Mouse (Mus musculus) midbrain, postnatal 0 days (tissue): ENCODE measurements around the gene Cox7a2. TPM values are rescaled to one million over a fixed set of nuclear protein-coding genes. Genes with fewer than 3 reads are reported as not detected.

Source experiments
- ATAC-seq: fragments of 200-750 bp; cut with Nextera tagmentation; 2 replicates; pipeline ENCODE4 v1.8.0; 2017; ENCODE audit warnings: moderate number of reproducible peaks, mild to moderate bottlenecking, moderate TSS enrichment, moderate library complexity; ENCODE audit not compliant: low FRiP score
- DNase-seq: peaks from one replicate; pipeline ENCODE4 v3.0.0-alpha.2; 2015; ENCODE audit warnings: low spot score
- H3K27ac ChIP-seq: fragments of 300-500 bp; sonication (generic); 2 replicates; pipeline ENCODE4 v1.5.1; 2014; ENCODE audit warnings: low read depth, mild to moderate bottlenecking, low read length, mixed read lengths
- H3K27me3 ChIP-seq: fragments of 300-500 bp; sonication (generic); 2 replicates; pipeline ENCODE4 v1.6.1; 2014; ENCODE audit warnings: low read length, control low read depth, mixed read lengths; ENCODE audit not compliant: insufficient read depth
- H3K36me3 ChIP-seq: fragments of 300-500 bp; sonication (generic); 2 replicates; pipeline ENCODE4 v1.6.1; 2014; ENCODE audit warnings: low read length, control low read depth, mixed read lengths; ENCODE audit not compliant: insufficient read depth
- H3K4me1 ChIP-seq: fragments of 300-500 bp; sonication (generic); 2 replicates; pipeline ENCODE4 v1.6.1; 2014; ENCODE audit warnings: mild to moderate bottlenecking, control low read depth, antibody characterized with exemption, low read length, mixed read lengths; ENCODE audit not compliant: insufficient read depth
- H3K4me2 ChIP-seq: fragments of 300-500 bp; sonication (generic); 2 replicates; pipeline ENCODE4 v1.6.1; 2014; ENCODE audit warnings: low read depth, mild to moderate bottlenecking, low read length, mixed read lengths; ENCODE audit not compliant: poor library complexity, severe bottlenecking
- H3K4me3 ChIP-seq: fragments of 300-500 bp; sonication (generic); 2 replicates; pipeline ENCODE4 v1.5.1; 2014; ENCODE audit warnings: low read depth, mild to moderate bottlenecking, low read length, moderate library complexity
- H3K9ac ChIP-seq: fragments of 300-500 bp; sonication (generic); replicated peaks from 2 replicates; pipeline ENCODE4 v1.6.1; 2014; ENCODE audit warnings: mild to moderate bottlenecking, low read length, moderate library complexity, mixed read lengths; ENCODE audit not compliant: poor library complexity, severe bottlenecking
- H3K9me3 ChIP-seq: fragments of 300-500 bp; sonication (generic); 2 replicates; pipeline ENCODE4 v1.6.1; 2016; ENCODE audit warnings: low read length, control low read depth
- CTCF ChIP-seq: IDR thresholded peaks from 2 replicates; pipeline ENCODE4 v1.5.1; 2016; ENCODE audit warnings: antibody characterized with exemption, mild to moderate bottlenecking
- WGBS: fragments of 180-500 bp; shearing (Covaris S2); extraction: QIAGEN DNeasy Blood & Tissue Kit; methylation state at CpG from one replicate; pipeline ENCODE4 v1.1.7; 2014; 5-methylcytosine and 5-hydroxymethylcytosine counted together
- polyA plus RNA-seq: library from polyadenylated mRNA; unstranded; fragments of >200 nt; fragmentation: Nextera tagmentation; extraction: Ambion mirVana; gene quantifications from 2 replicates; pipeline ENCODE4 v1.2.1, GENCODE M21; 2015
- total RNA-seq: library from RNA; depleted of rRNA; stranded (reverse); fragments of >200 nt; gene quantifications from 2 replicates; pipeline ENCODE4 v1.2.3, GENCODE M21; 2014

Cox7a2 gene
- total and polyA plus RNA-seq, 2 experiments from 2014 or later: 294 to 1,023 TPM

DNA sequence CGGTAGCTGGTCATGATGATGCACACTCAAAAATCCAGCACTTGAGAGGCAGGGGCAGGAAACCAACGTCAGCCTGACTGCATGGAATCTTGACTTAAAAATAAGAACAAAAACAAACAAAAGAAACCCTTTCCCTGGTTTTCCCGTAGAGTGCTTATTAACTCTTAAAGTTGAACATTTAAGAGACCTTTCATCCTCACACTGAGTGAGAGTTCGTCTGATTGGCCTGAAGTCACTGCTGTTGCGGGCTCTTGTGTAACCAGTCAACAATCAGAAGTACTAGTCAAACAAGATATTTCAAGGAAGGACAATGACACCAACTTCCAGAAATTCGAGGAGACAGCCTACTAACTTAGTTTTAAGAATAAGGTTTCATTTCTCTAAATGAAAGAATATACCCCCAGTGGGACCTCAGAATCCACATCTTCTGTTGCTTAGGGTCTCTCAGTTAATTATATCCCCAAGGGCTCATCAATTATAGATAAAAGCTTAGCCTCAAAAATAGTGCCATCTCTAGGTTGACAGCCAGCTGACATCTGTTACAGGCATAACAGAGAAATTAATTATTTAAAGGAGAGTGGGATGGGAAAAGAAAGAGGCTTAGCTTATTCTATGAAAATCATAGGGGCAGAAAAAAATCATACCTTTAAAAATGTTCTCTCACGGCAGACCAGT lies 36.9 kb upstream of the Cox7a2 start:
- ATAC-seq: no peak
- WGBS: 54% methylated on average over 7 of the region's 7 CpGs
- no peak for DNase-seq

DNA sequence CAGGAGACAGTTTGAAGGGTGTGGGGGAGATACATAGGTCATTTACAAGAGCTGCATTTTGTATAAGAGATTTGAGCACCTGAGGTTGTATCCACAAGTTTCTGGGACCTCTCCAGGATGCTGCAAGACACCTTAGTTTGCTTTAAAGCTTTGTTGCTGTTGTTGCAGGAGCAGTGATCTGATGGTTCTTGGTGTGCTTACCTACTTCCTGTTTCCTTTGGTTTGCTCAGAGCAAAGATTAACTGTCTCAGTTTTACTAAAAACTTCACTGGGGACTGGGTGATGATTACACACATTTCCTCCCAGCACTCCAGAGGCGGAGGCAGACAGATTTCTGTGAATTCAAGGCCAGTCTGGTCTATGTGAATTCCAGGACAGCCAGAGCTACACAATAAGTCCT lies 35.4 kb upstream of the Cox7a2 start:
- no peak for ATAC-seq

More for the DNA sequence above, 36.9 kb upstream of the Cox7a2 start:
- Histone ChIP-seq H3K36me3 (no peaks in the 10 kb centered on the region), H3K4me2 (no peak overlapping the region), H3K27me3 (no peaks in the 10 kb centered on the region), H3K27ac (no peak overlapping the region), H3K9me3 (no peaks in the 10 kb centered on the region), H3K4me1 (no peaks in the 10 kb centered on the region), H3K9ac (no peak overlapping the region), H3K4me3 (no peak overlapping the region)
- TF ChIP-seq CTCF: no peak

GRCm38 (mm10) chr9:79792841-79793835 lies 33.5 kb upstream of the Cox7a2 start, which contains the start of gene Tmem30a:
TSS of gene Tmem30a (minus strand) at chr9:79793507.
- Histone ChIP-seq H3K9me3 (no peaks in the 10 kb centered on the region), H3K27me3 (no peaks in the 10 kb centered on the region), H3K4me2 (peak within 1 kb of the TSS; percentile 58), H3K27ac (peak within 1 kb of the TSS; percentile 79), H3K4me3 (peak within 1 kb of the TSS; percentile 76), H3K9ac (peak within 1 kb of the TSS; percentile 86), H3K36me3 (no peaks in the 10 kb centered on the region), H3K4me1 (peaks cover 5% of the 10 kb centered on the region; the same call in 1 of the 2 replicates)
- TF ChIP-seq CTCF: no peak
- ATAC-seq: peak; percentile 99
- DNase-seq: peak; percentile 99
- under 1% methylated on average over 89 of the region's 91 CpGs for WGBS

More for the DNA sequence above, 35.4 kb upstream of the Cox7a2 start:
- no peaks in the 10 kb centered on the region for H3K27me3 ChIP-seq
- TF ChIP-seq CTCF: no peak
- H3K4me3 ChIP-seq: no peak overlapping the region
- no peak for DNase-seq
- H3K27ac ChIP-seq: no peak overlapping the region
- no peaks in the 10 kb centered on the region for H3K36me3 ChIP-seq
- H3K9me3 ChIP-seq: no peaks in the 10 kb centered on the region
- H3K4me2 ChIP-seq: no peak overlapping the region
- WGBS: 86% methylated on average over 1 of the region's 1 CpGs
- no peak overlapping the region for H3K9ac ChIP-seq
- peaks cover 5% of the 10 kb centered on the region; the same call in 1 of the 2 replicates for H3K4me1 ChIP-seq

DNA sequence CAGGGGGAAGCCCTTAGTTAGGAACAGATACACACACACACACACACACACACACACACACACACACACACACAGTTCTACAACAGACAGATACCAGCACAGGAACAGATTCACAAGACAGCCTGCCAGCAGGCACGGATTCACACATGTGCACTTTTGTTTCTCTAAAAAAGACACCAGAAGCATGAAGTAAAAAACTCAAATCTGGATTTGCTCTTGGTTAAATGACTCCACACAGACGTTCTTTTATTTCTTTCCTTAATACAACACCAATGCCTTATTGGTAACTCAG lies 26.1 kb upstream of the Cox7a2 start:
- no peaks in the 10 kb centered on the region for H3K9me3 ChIP-seq
- no peak overlapping the region for H3K4me3 ChIP-seq
- 75% methylated on average over 2 of the region's 2 CpGs for WGBS
- no peaks in the 10 kb centered on the region for H3K27me3 ChIP-seq
- no peaks in the 10 kb centered on the region for H3K4me1 ChIP-seq
- H3K27ac ChIP-seq: no peak overlapping the region
- H3K4me2 ChIP-seq: no peak overlapping the region
- H3K36me3 ChIP-seq: no peaks in the 10 kb centered on the region
- H3K9ac ChIP-seq: no peak overlapping the region
- TF ChIP-seq CTCF: no peak
- ATAC-seq (no peak), DNase-seq (no peak)

- no peaks in the 10 kb centered on the region for H3K4me1 ChIP-seq
- no peak overlapping the region for H3K9ac ChIP-seq
- no peak overlapping the region for H3K4me2 ChIP-seq
- no peaks in the 10 kb centered on the region for H3K9me3 ChIP-seq
- TF ChIP-seq CTCF: no peak
- no peaks in the 10 kb centered on the region for H3K27me3 ChIP-seq
- no peaks in the 10 kb centered on the region for H3K36me3 ChIP-seq
- ATAC-seq (no peak), DNase-seq (no peak)
- no peak overlapping the region for H3K4me3 ChIP-seq
- no peak overlapping the region for H3K27ac ChIP-seq
- WGBS: 94% methylated on average over 2 of the region's 2 CpGs
These were observed 25.5 kb upstream of the Cox7a2 start for GRCm38 (mm10) chr9:79784934-79785793.
